Mouse (Mus musculus): ENCODE data around the gene Pum1.

DNA sequence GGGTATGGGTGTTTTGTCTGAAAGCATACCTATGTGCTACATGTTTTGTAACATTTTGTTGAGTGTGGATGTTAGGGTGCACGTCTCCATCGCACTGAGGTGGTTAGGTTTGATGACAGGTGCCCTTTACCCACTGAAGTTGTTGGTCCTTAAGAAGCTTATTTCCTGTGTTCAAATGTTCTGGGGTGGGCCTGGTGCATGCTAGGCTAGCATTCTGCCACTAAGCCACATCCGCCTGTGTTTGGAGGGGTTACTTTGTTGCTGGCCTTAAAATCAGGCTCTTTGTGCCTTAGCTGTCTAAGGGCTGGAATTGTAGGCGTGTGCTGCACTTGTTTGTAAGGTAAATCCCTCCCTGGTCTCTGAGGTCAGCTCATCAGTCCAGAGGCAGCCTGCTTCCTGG lies 111.7 kb downstream of the Pum1 start:
- TF ChIP-seq POLR2A (IDR thresholded peaks at IDR 0.05; ENCODE audit: insufficient read depth, low read depth, low read length): no peak
- TF ChIP-seq CTCF (IDR thresholded peaks at IDR 0.05; ENCODE audit: insufficient read depth, low read depth, low read length): no peak

Data from olfactory bulb, adult 2 months (tissue).